Comparison of ENCODE assay signal across 15 mouse cellular contexts in the genomic region with DNA sequence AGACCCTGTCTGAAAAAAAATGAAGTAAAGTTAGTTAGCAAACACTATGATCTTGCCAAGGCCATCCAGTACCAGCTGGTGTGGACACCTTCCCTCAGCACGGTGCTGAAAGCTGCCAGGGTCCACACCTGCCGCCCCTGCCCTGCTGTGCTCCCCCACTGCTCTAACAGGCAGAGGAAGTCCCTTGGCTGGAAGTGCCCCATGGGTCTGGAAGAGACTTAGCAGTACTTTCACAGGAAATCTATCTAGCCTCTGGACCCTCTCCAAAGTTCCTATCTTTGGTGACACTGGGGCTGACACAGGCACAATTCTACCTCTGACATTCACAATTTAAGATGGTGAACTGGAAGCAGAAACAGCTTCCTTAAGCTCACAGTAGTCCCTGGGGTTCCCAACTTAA.
A peak's percentile ranks its signal among the peaks of the same experiment; 100 is the strongest.
DNase-seq lines count a peak whose midpoint lies in the region; ATAC-seq lines count a peak whose summit lies in the region.
"Had no signal": no experiment of that assay in that cellular context is flagged by ENCODE, and none has a peak within 500 bp of the region (broad histone marks: within the 10 kb centered on the region; RNA-seq: fewer than 3 reads in every experiment).

No protein-coding gene starts in this region.

- WGBS in heart, embryonic 10.5 days: 46% methylated on average over 2 of the region's 2 CpGs

- no peak for ATAC-seq in megakaryocyte, adult 5-6 weeks (ENCODE audit: poor library complexity, severe bottlenecking)
- ATAC-seq: hindbrain, postnatal 0 days; midbrain, embryonic 15.5 days; Patski had no signal

- H3K27me3 ChIP-seq in heart, embryonic 10.5 days (ENCODE audit: insufficient read depth, poor library complexity, severe bottlenecking): no peaks in the 10 kb centered on the region
- H3K27me3 ChIP-seq in megakaryocyte, embryonic 14.5 days (replicated peaks): no peaks in the 10 kb centered on the region
- H3K27me3 ChIP-seq: limb, embryonic 13.5 days; midbrain, embryonic 15.5 days; Patski had no signal

- H3K27ac ChIP-seq in heart, embryonic 10.5 days: 0 out of 2 replicates have a peak overlapping the region, but pooled peaks have one; percentile 8
- H3K27ac ChIP-seq: limb, embryonic 13.5 days; midbrain, embryonic 15.5 days had no signal

- peaks cover 37% of the 10 kb centered on the region for H3K4me1 ChIP-seq in heart, embryonic 10.5 days
- peaks cover 36% of the 10 kb centered on the region for H3K4me1 ChIP-seq in megakaryocyte, embryonic 14.5 days
- H3K4me1 ChIP-seq: midbrain, embryonic 15.5 days had no signal

- intact Hi-C loops in heart, postnatal 14 days (cut with DNase I): no loop called here

- no peaks in the 10 kb centered on the region for H3K9me3 ChIP-seq in heart, embryonic 10.5 days
- H3K9me3 ChIP-seq in megakaryocyte, embryonic 14.5 days: no peaks in the 10 kb centered on the region
- H3K9me3 ChIP-seq: limb, embryonic 13.5 days; midbrain, embryonic 15.5 days had no signal

- H3K4me3 ChIP-seq in heart, embryonic 10.5 days: no peak overlapping the region
- H3K4me3 ChIP-seq in megakaryocyte, embryonic 14.5 days (replicated peaks): peak overlapping the region; percentile 31
- H3K4me3 ChIP-seq: limb, embryonic 13.5 days; midbrain, embryonic 15.5 days had no signal

- DNase-seq in cerebellum, adult 9-11 months: peak; percentile 30
- no peak for DNase-seq in cerebellum, postnatal 36 days
- DNase-seq in heart, embryonic 10.5 days (ENCODE audit: low spot score): no peak
- DNase-seq in heart, postnatal 14 days: no peak
- no peak for DNase-seq in embryo, embryonic 11 days
- DNase-seq: cerebellum, adult 18-20 months; kidney, adult 8-10 months; lung, postnatal 4 days; thymus, postnatal 36 days had no signal

- H3K36me3 ChIP-seq in heart, embryonic 10.5 days: no peaks in the 10 kb centered on the region
- H3K36me3 ChIP-seq in megakaryocyte, embryonic 14.5 days (replicated peaks; ENCODE audit: low read length): peaks cover 82% of the 10 kb centered on the region
- H3K36me3 ChIP-seq: midbrain, embryonic 15.5 days had no signal
